Mouse (Mus musculus) liver, postnatal 0 days (tissue): Measurements from ENCODE around the gene Dmgdh.

Source experiments
- CTCF ChIP-seq: sonication (generic); IDR thresholded peaks from 2 replicates; pipeline ENCODE4 v1.5.1; 2016; ENCODE audit warnings: antibody characterized with exemption, low read depth
- EP300 ChIP-seq: IDR thresholded peaks from 2 replicates; pipeline ENCODE4 v1.6.1; 2016; ENCODE audit warnings: antibody characterized with exemption, low read depth, mild to moderate bottlenecking

- TF ChIP-seq EP300 (peak; percentile 72), CTCF (no peak)
These were observed 36.7 kb upstream of the Dmgdh start, which contains the start of gene Bhmt for GRCm38 (mm10) chr13:93637282-93638245.
